Mouse (Mus musculus): ENCODE results near the gene Xpo5. TPM values are rescaled to one million over a fixed set of nuclear protein-coding genes. Genes with fewer than 3 reads are reported as not detected.

Xpo5 gene
- polyA plus RNA-seq, 1 experiment from 2014 or later: 40.5 TPM

DNA sequence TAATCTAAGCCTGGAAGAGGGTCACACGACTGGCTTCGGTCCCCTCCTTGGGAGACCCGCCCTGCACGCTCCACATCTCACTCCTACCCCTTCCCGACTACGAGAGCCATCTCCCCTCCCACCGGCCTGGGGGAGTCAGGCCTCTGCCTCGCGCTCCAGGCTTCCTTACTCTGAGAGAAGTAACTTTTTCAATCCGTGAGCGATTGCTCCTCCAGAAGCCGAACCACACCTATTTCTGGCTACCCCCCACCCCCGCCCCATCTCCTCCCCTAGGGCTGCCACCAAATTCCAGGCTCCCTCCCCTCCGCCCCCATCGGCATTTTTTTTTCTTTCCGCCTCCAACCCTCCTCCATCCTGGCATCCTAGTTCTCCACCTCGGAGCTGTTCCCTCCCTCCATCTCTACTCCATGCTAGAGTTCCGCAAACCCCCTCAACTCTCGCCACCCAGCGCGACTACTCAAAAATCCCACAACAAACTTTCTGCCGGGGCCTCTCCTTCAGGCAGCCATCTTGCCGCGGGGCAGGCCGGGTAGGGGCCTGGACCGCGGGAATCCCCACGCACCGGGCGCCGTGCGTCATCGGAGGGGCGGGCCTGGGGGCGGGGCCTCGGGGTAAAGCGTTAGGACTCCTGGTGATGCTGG lies 80.0 kb downstream of the Xpo5 start, which contains the start of gene Tjap1:
Gene Tjap1, minus strand, starts transcription at position 544 of the 641 bp plus-strand sequence.
- ATAC-seq (ENCODE audit: low read depth): peak; percentile 99
- Histone ChIP-seq H3K9ac (replicated peaks; ENCODE audit: low read depth, low read length) (peak within 1 kb of the TSS; percentile 65), H3K9me3 (ENCODE audit: control insufficient read depth, low read length) (no peaks in the 10 kb centered on the region), H3K27ac (ENCODE audit: low read depth, low read length) (peak within 1 kb of the TSS; percentile 44; the same call in 1 of the 2 replicates), H3K27me3 (ENCODE audit: control insufficient read depth, insufficient read depth, low read length) (no peaks in the 10 kb centered on the region), H3K36me3 (ENCODE audit: control insufficient read depth, insufficient read depth, low read length) (no peaks in the 10 kb centered on the region), H3K4me2 (ENCODE audit: low read depth, low read length) (peak within 1 kb of the TSS; percentile 97), H3K4me1 (ENCODE audit: control insufficient read depth, insufficient read depth, low read length) (peaks cover 4% of the 10 kb centered on the region; the same call in 1 of the 2 replicates), H3K4me3 (ENCODE audit: low read depth, low read length) (peak within 1 kb of the TSS; percentile 59)
- WGBS: under 1% methylated on average over 37 of the region's 37 CpGs

DNA sequence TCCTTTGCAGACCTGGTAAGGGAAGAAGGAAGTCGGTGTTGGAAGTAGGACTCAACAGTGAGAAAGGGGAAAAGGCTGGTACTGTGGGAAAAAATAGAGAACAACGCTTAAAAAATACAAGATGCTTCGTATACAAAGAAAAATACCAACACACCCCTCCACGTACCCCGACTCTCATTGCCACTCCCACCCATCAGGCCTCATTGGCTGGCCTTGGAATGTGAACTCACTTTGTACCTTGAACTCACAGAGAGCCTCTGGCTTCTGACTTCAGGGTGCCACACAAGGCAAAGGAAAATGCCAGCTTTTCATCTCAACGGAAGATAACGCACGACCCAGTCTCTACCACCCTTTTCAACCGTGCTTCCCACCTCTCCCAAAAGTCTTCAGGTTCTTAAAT lies 80.6 kb downstream of the Xpo5 start:
- Histone ChIP-seq H3K4me3 (ENCODE audit: low read depth, low read length) (peak overlapping the region; percentile 59), H3K27me3 (ENCODE audit: control insufficient read depth, insufficient read depth, low read length) (no peaks in the 10 kb centered on the region)
- ATAC-seq (ENCODE audit: low read depth): peak; percentile 65

DNA sequence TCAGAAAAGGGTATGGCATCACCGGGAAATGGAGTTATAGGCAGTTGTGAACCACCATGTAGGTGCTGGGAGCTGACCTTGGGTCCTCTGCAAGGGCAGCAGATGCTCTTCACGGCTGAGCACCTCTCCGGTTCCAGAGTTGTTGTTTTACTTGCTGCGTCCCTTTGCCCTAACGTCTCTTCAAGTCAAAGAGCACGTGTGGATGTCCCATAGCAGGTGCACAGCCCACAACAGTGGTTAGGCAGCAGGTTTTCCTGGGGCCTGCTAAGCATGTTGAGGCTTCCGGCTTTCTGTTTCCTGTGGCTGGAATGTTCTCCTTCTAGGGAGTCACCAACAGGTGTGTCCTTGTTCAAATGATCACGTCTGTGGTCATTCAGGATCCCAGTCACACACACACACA lies 81.3 kb downstream of the Xpo5 start:
- no peak for ATAC-seq (ENCODE audit: low read depth)
- WGBS: 89% methylated on average over 8 of the region's 8 CpGs
- Histone ChIP-seq H3K27me3 (ENCODE audit: control insufficient read depth, insufficient read depth, low read length) (no peaks in the 10 kb centered on the region), H3K36me3 (ENCODE audit: control insufficient read depth, insufficient read depth, low read length) (no peaks in the 10 kb centered on the region), H3K9ac (replicated peaks; ENCODE audit: low read depth, low read length) (no peak overlapping the region), H3K4me2 (ENCODE audit: low read depth, low read length) (no peak overlapping the region), H3K9me3 (ENCODE audit: control insufficient read depth, low read length) (no peaks in the 10 kb centered on the region), H3K4me1 (ENCODE audit: control insufficient read depth, insufficient read depth, low read length) (peaks cover 4% of the 10 kb centered on the region; the same call in 1 of the 2 replicates), H3K4me3 (ENCODE audit: low read depth, low read length) (no peak overlapping the region), H3K27ac (ENCODE audit: low read depth, low read length) (no peak overlapping the region)

More for the DNA sequence above, 80.6 kb downstream of the Xpo5 start:
- H3K36me3 ChIP-seq (ENCODE audit: control insufficient read depth, insufficient read depth, low read length): no peaks in the 10 kb centered on the region
- WGBS: 20% methylated on average over 9 of the region's 9 CpGs
- H3K27ac ChIP-seq (ENCODE audit: low read depth, low read length): peak overlapping the region; percentile 44; the same call in 1 of the 2 replicates
- H3K4me2 ChIP-seq (ENCODE audit: low read depth, low read length): peak overlapping the region; percentile 97
- H3K9ac ChIP-seq (replicated peaks; ENCODE audit: low read depth, low read length): peak overlapping the region; percentile 65
- H3K9me3 ChIP-seq (ENCODE audit: control insufficient read depth, low read length): no peaks in the 10 kb centered on the region
- peaks cover 4% of the 10 kb centered on the region; the same call in 1 of the 2 replicates for H3K4me1 ChIP-seq (ENCODE audit: control insufficient read depth, insufficient read depth, low read length)

- ATAC-seq (ENCODE audit: low read depth): no peak
- WGBS: 33% methylated on average over 7 of the region's 7 CpGs
Measured at GRCm38 (mm10) chr17:46284653-46285052, 82.1 kb downstream of the Xpo5 start.

DNA sequence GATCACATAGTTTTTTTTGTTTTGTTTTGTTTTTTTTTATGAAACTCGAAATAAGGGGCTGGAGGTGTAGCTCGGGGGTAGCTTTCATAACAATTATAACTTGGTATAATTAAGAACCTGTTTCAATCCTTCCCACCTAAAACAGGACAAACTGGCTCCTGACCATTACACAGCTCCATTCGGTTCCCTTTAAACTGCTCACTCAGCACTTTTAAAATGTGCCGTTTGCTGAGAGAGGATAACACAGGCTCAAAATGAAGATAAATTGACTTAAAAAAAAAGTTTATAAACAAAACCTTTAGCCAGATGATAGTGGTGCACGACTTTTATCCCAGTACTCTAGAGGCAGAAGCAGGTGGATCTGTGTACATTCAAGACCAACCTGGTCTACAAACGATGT lies 82.8 kb downstream of the Xpo5 start:
- 77% methylated on average over 6 of the region's 6 CpGs for WGBS
- Histone ChIP-seq H3K27me3 (ENCODE audit: control insufficient read depth, insufficient read depth, low read length) (no peaks in the 10 kb centered on the region), H3K4me3 (ENCODE audit: low read depth, low read length) (no peak overlapping the region), H3K9me3 (ENCODE audit: control insufficient read depth, low read length) (no peaks in the 10 kb centered on the region), H3K36me3 (ENCODE audit: control insufficient read depth, insufficient read depth, low read length) (no peaks in the 10 kb centered on the region), H3K27ac (ENCODE audit: low read depth, low read length) (no peak overlapping the region), H3K4me2 (ENCODE audit: low read depth, low read length) (no peak overlapping the region), H3K9ac (replicated peaks; ENCODE audit: low read depth, low read length) (no peak overlapping the region), H3K4me1 (ENCODE audit: control insufficient read depth, insufficient read depth, low read length) (peaks cover 4% of the 10 kb centered on the region; the same call in 1 of the 2 replicates)
- no peak for ATAC-seq (ENCODE audit: low read depth)

More at GRCm38 (mm10) chr17:46284653-46285052, 82.1 kb downstream of the Xpo5 start:
- Histone ChIP-seq H3K4me3 (ENCODE audit: low read depth, low read length) (no peak overlapping the region), H3K4me1 (ENCODE audit: control insufficient read depth, insufficient read depth, low read length) (peaks cover 4% of the 10 kb centered on the region; the same call in 1 of the 2 replicates), H3K9ac (replicated peaks; ENCODE audit: low read depth, low read length) (no peak overlapping the region), H3K27me3 (ENCODE audit: control insufficient read depth, insufficient read depth, low read length) (no peaks in the 10 kb centered on the region), H3K36me3 (ENCODE audit: control insufficient read depth, insufficient read depth, low read length) (no peaks in the 10 kb centered on the region), H3K27ac (ENCODE audit: low read depth, low read length) (no peak overlapping the region), H3K9me3 (ENCODE audit: control insufficient read depth, low read length) (no peaks in the 10 kb centered on the region), H3K4me2 (ENCODE audit: low read depth, low read length) (no peak overlapping the region)

DNA sequence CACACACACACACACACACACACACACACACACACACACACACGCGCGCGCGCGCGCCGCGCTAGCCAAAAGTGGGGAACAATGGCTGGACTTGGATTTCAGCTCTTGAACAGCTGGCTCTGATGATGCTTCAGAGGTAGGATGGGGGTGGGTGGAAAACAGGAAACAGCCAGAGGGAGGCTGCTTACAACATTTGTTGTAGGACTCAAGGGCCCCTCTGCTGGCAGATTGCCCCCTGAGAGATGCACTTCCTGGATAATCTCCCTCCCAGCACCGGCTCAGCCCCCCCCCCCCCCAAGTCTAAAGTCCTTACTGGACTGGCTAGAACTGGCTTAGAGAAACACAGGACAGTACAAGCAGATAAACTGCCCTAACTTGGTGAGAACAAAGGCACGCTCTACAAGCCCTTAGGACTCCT lies 85.1 kb downstream of the Xpo5 start:
- H3K4me3 ChIP-seq (ENCODE audit: low read depth, low read length): no peak overlapping the region
- 78% methylated on average over 11 of the region's 11 CpGs for WGBS
- H3K4me1 ChIP-seq (ENCODE audit: control insufficient read depth, insufficient read depth, low read length): no peaks in the 10 kb centered on the region
- no peak for ATAC-seq (ENCODE audit: low read depth)
- no peaks in the 10 kb centered on the region for H3K27me3 ChIP-seq (ENCODE audit: control insufficient read depth, insufficient read depth, low read length)
- H3K27ac ChIP-seq (ENCODE audit: low read depth, low read length): no peak overlapping the region
- no peak overlapping the region for H3K9ac ChIP-seq (replicated peaks; ENCODE audit: low read depth, low read length)
- no peak overlapping the region for H3K4me2 ChIP-seq (ENCODE audit: low read depth, low read length)
- H3K36me3 ChIP-seq (ENCODE audit: control insufficient read depth, insufficient read depth, low read length): no peaks in the 10 kb centered on the region
- H3K9me3 ChIP-seq (ENCODE audit: control insufficient read depth, low read length): no peaks in the 10 kb centered on the region

MicroRNAs within 50 kb of the gene (microRNA counts, 519-probe panel; counts per million panel counts)
- microRNA mmu-miR-693-3p (not detected), microRNA mmu-miR-693-5p (not detected)

Small RNA genes within 50 kb of the gene (microRNA-seq; reads per million reads assigned to microRNA genes)
- gene Mir693: not detected

Other genes with a start within 250 kb of the Xpo5 start
- 4.7 and 5.0 TPM in 2 replicates for gene Vegfa, start 170.4 kb upstream of the Xpo5 start, polyA plus RNA-seq (2014; fragmentation: Nextera tagmentation; extraction: Ambion mirVana)
- gene Mrps18a, start 91.8 kb upstream of the Xpo5 start, polyA plus RNA-seq (2014; fragmentation: Nextera tagmentation; extraction: Ambion mirVana): 143 and 152 TPM in 2 replicates
- 30.9 and 46.7 TPM in 2 replicates for gene Rsph9, start 58.6 kb upstream of the Xpo5 start, polyA plus RNA-seq (2014; fragmentation: Nextera tagmentation; extraction: Ambion mirVana)
- gene Mad2l1bp, start 49.2 kb upstream of the Xpo5 start, polyA plus RNA-seq (2014; fragmentation: Nextera tagmentation; extraction: Ambion mirVana): 21.4 and 24.9 TPM in 2 replicates
- gene Gtpbp2, start 41.8 kb upstream of the Xpo5 start, polyA plus RNA-seq (2014; fragmentation: Nextera tagmentation; extraction: Ambion mirVana): 28.1 and 31.3 TPM in 2 replicates
- gene Polh, start 137 bp upstream of the Xpo5 start, polyA plus RNA-seq (2014; fragmentation: Nextera tagmentation; extraction: Ambion mirVana): 7.8 and 8.4 TPM in 2 replicates
- gene Polr1c, start 45.3 kb downstream of the Xpo5 start, polyA plus RNA-seq (2014; fragmentation: Nextera tagmentation; extraction: Ambion mirVana): 80.4 and 83.6 TPM in 2 replicates
- 91.5 and 101 TPM in 2 replicates for gene Yipf3, start 45.3 kb downstream of the Xpo5 start, polyA plus RNA-seq (2014; fragmentation: Nextera tagmentation; extraction: Ambion mirVana)
- 9.1 and 10.1 TPM in 2 replicates for gene Lrrc73, start 50.7 kb downstream of the Xpo5 start, polyA plus RNA-seq (2014; fragmentation: Nextera tagmentation; extraction: Ambion mirVana)
- 21.8 and 24.7 TPM in 2 replicates for gene Tjap1, start 80.2 kb downstream of the Xpo5 start, polyA plus RNA-seq (2014; fragmentation: Nextera tagmentation; extraction: Ambion mirVana)
- gene Dlk2, start 94.6 kb downstream of the Xpo5 start, polyA plus RNA-seq (2014; fragmentation: Nextera tagmentation; extraction: Ambion mirVana): 13.8 and 18.8 TPM in 2 replicates
- 9.3 and 9.9 TPM in 2 replicates for gene Abcc10, start 125.6 kb downstream of the Xpo5 start, polyA plus RNA-seq (2014; fragmentation: Nextera tagmentation; extraction: Ambion mirVana)
- gene Zfp318, start 180.9 kb downstream of the Xpo5 start, polyA plus RNA-seq (2014; fragmentation: Nextera tagmentation; extraction: Ambion mirVana): 30.0 and 32.5 TPM in 2 replicates
- 2.2 and 2.4 TPM in 2 replicates for gene Crip3, start 226.1 kb downstream of the Xpo5 start, polyA plus RNA-seq (2014; fragmentation: Nextera tagmentation; extraction: Ambion mirVana)
- gene Slc22a7, start 235.7 kb downstream of the Xpo5 start, polyA plus RNA-seq (2014; fragmentation: Nextera tagmentation; extraction: Ambion mirVana): not detected in 2 replicates

Data from neural tube, embryonic 14.5 days (tissue).